Mouse (Mus musculus) left cerebral cortex, postnatal 25 days (tissue): ENCODE measurements around the gene Mepe. TPM values are rescaled to one million over a fixed set of nuclear protein-coding genes. Genes with fewer than 3 reads are reported as not detected.
A peak's percentile ranks its signal among the peaks of the same experiment; 100 is the strongest.

Experiments used
- DNase-seq, 2 experiments: peaks; one replicate each; pipeline ENCODE4 v3.0.0; 2022; ENCODE audit warnings: low spot score in 2 of 2, mixed read lengths in 1 of 2
- intact Hi-C: fragments of 180-260 bp; cut with DNase I; formaldehyde crosslinking; loops from one replicate; pipeline ENCODE4 v1.15.1; 2025
- total RNA-seq, 2 experiments: library from RNA; stranded (reverse); gene quantifications; 2 replicates each; pipeline ENCODE4 v1.2.3; 2021

Gene Mepe
- total RNA-seq, 2 experiments from 2014 or later: not detected

DNA sequence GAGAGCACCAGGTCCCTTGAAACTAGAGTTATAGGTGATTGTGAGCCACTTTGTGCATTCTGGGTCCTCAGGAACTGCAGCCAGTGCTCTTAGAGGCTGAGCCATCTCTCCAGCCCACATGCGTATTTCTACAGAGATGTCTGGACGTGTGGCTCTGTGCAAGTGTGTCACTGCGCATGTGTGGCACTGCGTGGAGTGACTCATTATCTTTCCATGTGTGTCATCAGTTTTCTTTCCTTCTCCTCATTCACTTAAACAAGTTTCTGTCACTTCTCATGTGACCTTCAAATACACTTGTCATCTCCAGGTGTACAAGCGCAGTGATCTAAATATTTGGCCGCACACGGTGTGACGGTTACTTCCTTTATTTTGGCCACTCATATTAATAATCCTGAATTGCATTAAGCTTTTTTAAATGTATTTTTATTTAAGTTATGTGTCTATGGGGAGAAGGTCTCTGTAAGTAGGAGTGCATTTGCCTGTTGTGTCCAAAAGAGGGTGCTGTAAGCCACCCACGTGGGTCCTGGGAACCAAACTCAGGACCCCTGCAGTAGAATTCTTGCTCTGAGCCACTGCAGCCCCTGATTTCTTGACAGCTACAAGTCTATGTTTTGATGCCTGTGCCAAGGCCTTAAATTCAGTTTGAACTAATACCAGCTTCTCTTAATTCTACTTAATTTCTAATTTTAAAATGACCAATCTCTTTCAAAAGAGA, 19.6 kb downstream of the Mepe start:
- intact Hi-C loops: loop anchor here (2.0 to 5.0 kb wide), 2 partner anchors 88 to 103 kb away; no protein-coding TSS in a partner anchor
- no peak for DNase-seq

DNA sequence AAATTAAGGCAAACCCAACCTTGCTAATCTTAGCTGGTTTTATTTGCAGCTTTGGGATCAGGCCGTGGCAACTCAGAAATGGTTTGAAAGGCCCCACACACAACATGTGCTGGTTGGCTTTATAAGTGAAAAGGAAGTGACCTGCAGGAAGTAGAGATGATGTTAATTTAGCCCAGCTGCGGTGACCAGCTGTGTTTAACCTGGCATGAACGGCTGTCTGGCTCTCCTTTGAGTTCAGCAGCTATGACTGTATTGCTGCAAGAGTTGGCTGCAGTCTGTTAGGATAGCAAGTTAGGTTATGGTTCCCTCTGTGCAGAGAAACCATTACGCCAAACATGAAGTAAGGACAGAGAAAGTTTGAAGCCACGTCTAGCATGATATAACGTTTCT, 20.1 kb downstream of the Mepe start:
- intact Hi-C loops: loop anchor here (2.0 kb wide), 1 partner anchor 88 kb away; no protein-coding TSS in a partner anchor

DNA sequence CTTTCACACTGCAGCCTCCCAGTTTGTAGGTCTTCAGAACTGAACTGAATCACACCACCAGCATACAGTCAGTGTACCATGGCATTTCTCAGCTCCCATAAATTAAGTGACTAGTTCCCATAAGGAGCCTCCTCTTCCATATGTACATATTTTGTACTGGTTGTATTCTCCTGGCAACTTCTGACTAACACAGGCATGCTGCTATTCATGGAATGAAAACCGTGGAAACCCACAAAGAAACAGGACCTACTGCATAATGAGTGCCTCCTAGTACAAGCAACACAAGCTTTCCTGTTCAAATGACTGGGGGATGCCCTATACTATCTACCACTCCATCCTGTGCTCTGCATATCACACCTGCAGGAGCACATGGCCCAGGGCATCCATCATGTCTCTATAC, 25.9 kb downstream of the Mepe start:
- peak in 1 of 2 experiments; percentile 80 for DNase-seq
- intact Hi-C loops: no loop called here

More for the DNA sequence above, 20.1 kb downstream of the Mepe start:
- no peak for DNase-seq

DNA sequence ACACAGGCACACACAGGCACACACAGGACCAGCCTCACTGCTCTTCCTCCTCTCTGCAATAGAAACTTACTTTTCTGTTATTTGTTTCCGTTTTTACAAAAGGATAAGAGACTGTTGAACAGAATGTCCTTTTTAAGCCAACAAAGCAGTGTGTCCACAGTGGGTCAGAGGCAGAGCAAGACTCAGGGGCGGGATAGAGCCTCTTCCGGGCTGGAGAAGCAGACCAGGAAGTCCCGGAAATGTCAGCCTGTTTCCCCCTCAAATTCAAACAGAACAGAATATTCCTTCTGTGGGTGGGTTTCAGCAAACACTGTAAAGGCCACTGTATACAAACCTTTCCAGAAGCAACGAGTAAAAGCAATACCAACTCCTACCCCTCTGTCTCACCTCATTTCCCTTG, 26.7 kb downstream of the Mepe start:
- DNase-seq: no peak
- intact Hi-C loops: no loop called here

DNA sequence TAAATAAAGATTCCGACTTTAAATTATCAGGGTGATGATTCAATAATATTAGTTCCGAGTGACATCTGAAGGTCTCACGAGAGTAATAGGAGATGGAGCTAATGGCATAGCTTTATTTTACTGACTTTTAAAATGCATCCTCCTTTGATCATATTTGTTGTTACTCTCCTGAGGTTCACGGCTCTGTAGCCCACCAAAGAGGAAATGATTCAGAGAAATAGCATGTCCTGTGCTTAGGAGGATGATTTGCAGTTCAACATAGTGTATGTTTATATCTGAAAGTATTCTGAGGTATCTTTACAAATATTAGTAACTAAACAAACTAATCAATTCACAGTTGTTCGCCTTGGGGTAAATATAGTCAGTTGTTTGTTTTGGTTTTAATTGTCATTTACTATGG, 32.4 kb downstream of the Mepe start:
- DNase-seq: no peak
- intact Hi-C loops: no loop called here

DNA sequence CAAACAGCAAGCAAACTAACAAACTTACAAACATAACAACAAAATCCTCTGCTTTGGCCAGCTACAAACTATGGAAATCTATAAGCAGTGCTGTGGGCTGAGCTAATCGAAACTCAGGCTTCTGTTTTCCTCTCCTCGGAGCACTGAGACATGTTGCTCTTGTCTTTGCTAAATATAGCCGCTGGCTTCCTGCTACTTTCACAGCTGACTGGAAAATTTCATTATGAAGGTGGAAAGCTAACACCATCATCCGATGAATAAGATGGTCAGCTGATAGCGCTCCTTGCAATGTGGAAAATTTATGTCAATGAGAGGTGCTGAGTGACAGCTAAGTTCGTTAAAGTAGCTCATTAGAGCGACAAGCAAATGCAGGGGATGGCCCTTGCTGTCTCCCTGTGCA, 33.5 kb downstream of the Mepe start:
- intact Hi-C loops: no loop called here
- peak; percentile 38 to 73 for DNase-seq

DNA sequence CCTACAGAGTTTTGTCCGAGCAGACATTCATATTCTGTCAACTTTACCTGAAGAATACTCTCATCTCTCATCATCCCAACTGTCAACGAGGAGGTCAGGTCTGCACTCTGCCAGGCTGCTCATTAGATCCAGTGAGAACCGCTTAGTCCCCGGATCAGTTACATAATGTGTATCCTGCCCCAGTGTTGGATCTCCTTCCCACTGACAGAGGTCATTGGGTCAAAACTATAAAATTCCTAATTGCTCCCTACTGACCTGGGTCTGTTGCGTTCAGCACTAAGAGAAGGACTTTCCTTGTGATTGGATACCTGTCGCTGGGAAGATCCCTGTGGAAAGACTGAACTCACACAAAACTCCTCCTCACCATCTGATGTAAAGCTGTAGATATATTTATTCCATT, 34.1 kb downstream of the Mepe start:
- DNase-seq: peak in 1 of 2 experiments; percentile 31
- intact Hi-C loops: no loop called here

DNA sequence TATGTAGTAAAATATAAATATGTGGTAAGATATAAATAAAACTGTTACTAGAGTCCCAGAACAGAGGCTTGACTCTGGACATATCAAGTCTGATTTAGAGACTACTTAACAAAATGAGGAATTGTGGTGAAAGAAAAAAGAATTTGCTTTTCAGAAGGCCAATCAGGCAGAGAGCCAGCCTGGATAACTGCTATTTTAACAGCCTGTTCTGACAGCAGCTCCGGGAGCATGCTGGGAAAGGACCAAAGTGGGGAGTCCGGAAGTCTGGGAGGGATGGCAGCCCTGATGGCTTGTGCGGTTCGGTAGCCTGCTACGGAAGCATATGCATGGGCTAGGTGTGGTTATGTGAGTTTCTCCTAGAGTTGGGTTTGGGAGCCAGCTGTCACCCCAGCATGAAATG, 45.5 kb downstream of the Mepe start:
- intact Hi-C loops: no loop called here

DNA sequence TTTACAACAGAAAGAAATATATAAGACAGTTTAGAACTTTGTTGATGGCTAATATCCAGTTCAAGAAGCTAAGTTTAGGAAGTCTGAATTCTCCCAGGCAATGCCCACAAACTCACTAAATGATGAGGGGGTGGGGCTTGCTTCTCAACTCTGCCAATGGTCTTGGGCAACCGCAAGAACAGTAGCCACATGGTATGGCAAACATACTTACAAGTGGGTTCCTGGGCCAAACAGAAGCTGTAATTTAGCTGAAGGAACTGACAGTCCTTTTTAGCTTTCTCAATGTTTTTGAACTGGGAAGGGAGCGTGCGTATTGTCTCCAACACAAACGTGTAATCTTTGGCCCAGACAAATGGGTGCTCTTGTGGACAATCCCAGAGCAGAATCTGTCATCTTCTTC, 46.2 kb downstream of the Mepe start:
- no peak for DNase-seq
- intact Hi-C loops: no loop called here

More for the DNA sequence above, 45.5 kb downstream of the Mepe start:
- no peak for DNase-seq

DNA sequence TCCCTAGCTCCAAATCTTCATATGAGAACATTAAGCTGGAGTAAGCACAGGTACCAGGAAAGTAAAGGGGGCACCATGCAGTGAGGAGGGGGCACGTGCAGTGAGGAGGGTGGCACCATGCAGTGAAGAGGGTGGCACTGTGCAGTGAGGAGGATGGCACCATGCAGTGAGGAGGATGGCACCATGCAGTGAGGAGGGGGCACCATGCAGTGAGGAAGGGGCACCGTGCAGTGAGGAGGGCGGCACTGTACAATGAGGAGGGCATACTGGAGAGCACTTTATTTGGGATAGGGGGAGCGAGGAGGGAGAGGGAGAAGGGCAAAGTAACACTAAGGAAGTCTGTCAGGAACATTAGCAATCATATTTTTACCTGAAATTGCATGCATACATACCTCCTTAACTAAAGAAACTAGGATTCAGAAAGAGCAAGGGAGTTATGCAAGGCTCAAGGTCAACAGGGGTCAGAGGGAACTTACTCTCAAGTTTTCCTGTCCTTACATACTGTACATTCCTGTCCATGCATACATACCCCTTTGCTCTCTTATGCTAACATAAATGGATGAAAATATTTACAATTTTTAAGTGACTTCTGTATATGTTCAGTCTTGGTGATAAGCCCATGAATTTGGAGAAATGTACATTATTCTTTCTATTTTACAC, 48.6 kb downstream of the Mepe start:
- intact Hi-C loops: no loop called here
- no peak for DNase-seq

DNA sequence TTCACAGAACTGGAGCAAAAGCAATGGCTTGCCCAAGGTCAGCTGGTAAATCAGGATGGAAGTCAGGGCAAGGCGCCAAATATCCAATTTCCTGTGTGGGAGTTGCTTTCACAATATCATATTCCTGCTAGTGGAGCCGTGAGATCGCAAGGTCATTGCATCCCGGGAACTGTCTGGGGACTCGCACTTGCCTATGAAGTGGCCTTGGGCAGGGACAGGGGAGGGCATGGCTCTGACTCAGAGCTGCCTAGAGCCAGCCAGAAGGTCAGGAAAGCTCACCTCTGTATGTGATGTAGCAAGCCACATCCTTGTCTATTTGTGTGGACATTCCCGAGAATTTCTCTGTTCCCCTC, 49.2 kb downstream of the Mepe start:
- no peak for DNase-seq
- intact Hi-C loops: no loop called here

DNA sequence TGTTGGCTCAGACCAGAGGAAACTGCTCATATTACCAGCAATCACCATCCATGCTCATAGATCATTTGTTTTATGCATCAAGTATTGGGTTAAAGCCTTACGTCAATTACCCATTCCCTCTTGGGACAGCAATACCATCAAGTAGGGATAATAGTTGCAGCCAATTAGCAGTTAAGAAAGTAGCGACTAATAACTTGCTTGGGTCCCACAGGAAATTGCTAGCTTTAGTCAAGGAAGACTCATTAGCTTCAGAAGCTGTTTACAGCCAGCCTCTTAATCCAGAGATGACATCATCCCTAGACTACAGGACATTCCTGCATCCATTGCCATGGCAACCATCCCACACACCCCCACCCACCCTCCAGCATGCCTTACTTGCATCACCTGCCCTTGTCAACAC, 50.0 kb downstream of the Mepe start:
- intact Hi-C loops: no loop called here

DNA sequence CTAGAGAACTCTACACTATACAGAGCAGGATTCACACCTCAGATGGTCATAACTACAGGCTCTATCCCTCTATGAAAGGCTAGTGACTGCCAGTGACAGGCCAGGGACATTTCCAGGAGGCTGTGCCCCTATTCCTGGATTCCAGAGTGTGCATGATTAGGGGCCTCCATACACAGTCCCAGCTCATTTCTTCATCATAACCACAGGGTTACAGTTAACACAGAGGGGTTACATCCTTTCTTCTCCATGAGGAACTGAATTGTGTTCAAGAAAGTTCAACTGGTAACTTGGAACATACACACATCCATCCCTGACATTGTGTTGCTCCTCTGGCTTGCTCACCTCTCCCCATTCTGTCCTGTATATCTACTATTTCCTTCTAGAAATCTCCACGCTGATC, 51.8 kb downstream of the Mepe start:
- no peak for DNase-seq
- intact Hi-C loops: no loop called here

More for the DNA sequence above, 50.0 kb downstream of the Mepe start:
- DNase-seq: no peak

DNA sequence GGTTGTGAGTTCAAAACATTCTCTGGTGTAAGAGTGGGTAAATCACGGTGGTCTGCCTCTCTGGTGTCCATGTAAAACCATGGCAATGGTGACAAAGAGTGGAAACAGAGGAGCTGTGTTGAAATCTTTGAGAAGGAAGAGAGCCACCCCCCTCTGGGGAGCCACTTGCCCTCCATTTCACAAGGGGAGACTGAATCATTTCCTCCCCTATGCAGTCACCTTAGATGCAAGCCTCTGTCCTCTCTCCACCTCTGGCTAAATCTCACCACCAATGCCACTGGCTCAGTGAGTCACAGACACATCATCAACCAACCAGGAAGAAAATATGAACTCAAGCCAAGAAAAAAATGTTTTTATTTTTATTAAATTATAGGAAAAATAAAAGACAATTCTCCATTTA, 55.4 kb downstream of the Mepe start:
- no peak for DNase-seq
- intact Hi-C loops: no loop called here

DNA sequence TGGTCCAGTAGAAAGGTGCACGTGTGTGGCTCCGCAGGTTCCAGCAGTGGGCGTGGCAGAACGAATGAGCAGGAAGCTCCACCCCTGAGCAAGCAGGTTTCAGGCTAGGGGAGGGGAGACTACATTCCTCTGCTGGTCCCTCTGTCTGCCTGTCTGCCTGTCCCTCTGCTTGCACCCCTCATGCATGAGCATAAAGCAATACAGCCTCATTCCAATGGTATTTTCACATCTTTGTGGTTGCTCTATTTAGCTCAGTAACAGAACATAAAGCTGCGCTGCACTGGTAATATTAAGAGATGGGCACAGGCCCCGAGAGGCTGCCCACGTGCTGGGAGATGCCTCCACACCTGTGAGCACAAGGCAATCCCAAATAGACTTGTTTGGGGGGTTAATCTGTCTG, 56.5 kb downstream of the Mepe start:
- DNase-seq: no peak
- intact Hi-C loops: no loop called here

DNA sequence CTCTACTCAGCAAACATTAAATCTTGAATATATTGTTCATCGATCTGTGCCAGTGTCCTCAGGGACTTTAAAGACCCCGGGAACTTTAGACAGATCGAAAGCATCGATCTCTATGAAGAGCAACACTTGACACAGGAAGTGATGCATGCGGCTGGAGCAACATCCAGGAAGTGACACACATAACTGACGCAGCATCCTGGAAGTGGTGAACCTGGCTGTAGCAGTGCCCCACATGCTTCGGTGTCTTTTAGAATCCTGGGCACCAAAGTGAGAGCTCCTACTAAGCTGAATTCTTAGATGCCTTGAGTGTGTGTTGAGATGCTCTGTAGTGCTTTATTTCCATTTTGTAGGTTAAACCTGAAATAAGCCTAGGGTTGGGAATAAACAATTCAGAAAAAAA, 59.4 kb downstream of the Mepe start:
- DNase-seq: no peak
- intact Hi-C loops: no loop called here

DNA sequence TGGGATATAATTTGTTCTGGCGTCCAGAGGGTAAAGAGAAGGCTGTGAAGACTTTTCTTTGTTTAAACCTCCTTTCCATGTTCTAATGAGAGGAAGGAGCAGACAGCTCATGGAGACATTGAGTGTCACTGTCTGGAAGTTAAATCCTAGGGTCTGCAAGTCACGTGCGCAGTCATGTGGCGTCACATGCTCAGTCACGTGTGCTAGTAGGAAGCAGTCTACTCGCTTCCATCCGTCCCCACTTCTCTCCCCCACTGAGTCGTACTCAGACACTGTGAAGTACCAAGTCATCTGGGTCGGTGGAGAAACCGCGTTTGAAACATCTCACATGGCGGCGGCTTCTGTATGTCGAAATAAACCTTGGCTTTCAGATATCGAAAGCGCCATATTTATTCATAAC, 60.4 kb downstream of the Mepe start:
- intact Hi-C loops: no loop called here
- DNase-seq: no peak

DNA sequence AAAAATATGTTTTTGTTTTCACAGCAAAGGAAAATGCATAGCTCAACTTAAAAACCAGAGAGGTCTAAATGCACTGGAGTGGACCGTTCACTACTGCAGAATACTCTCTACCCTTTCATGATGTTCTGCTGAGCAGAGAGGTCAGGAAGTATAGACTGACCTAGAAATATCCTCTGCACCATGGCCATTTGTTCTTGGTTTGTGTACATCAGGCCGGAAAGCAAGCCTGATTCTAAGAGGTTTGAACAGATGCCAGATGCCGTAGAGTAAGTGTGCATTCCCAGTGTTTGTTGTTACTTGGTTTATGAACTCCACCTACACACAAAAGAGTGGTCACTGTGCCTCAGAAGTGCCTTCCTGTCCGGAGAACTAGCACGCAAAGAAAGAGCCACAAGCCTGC, 61.8 kb downstream of the Mepe start:
- intact Hi-C loops: no loop called here
- no peak for DNase-seq
